Mouse (Mus musculus): Measurements from ENCODE around the gene 9530077C05Rik.
A peak's percentile ranks its signal among the peaks of the same experiment; 100 is the strongest.
"Not testable (repeated sequence)": the region's sequence is repeated elsewhere in the genome, so short reads cannot be mapped to it uniquely, and the experiment has no call there.

The 9530077C05Rik gene

DNA sequence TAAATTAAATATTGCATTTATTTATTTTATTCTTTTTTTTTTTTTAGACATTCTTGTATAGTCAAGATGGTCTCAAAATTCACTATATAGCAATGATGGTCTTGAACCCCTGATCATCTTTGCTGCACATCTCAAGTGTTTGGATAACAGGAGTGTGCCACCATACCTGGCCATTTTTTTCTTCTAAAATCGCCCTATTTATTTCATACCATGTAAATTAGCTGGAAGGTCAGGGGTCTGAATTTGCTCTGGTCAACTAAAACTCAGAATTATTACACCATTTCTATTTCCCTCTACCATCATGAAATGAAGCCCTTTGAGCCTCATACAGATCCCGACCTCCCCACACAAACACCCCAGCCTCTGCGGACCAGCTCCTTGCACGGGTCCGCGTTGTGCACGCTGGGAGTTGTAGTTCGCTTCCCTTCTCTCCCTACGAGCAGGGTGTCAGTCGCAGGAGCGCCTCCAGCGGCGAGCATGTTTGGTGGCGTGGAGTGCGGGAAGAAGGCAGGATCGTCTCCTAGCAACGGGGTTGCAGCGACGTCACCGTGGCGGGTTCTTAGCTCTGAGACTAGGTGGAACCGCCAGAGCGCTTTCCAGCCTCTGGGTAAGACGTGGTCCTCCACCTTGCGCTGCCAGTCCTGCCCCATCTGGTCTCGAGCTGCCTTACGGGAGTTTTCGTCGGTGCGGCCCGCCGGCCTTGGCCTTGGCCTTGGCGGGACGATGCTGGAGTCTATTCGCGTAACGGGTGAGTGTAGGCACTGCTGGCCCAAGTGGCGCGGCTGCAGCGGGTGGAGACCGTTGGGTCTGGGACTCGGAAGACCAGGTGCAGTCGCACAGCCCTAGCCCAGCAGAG is at the start of gene 9530077C05Rik:
9530077C05Rik (plus strand) TSS at position 512 of the 856 bp plus-strand sequence.
- peak; percentile 96 for DNase-seq

DNA sequence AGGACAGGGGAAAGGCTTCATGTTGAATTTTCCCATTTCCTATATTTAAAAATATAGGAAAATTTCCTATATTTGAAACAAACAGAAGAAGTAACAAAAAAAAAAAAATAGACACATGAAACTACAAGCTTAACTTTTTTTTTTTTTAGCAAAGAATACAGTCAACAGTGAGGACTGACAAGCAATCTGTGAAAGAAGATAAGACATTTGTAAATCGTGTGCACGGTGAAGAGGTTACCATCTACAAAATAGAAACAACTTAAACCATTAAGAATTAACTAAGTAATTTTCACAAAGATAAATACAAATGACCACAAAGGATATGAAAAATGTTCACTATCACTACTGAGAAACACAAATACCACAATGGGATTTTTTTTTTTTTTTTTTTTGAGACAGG is 45.1 kb upstream of the 9530077C05Rik start:
- no peak for DNase-seq

DNA sequence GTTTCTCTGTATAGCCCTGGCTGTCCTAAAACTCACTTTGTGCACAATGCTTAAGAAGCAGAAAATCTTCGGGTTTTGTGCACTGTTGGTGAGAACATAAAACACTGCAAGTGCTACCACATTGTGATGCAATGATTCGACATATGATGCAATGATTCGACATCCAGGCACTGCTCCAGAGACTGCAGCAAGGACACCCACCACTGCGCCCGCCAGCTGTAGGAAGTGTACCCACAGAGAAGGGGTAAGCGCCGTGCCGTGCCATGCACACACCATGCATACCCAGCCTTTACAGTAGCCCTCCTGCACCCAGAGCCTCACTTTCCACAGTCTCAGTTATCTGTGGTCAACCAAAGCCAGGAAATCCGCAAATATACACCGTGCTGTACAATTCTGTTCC is 44.7 kb upstream of the 9530077C05Rik start:
- DNase-seq: no peak

DNA sequence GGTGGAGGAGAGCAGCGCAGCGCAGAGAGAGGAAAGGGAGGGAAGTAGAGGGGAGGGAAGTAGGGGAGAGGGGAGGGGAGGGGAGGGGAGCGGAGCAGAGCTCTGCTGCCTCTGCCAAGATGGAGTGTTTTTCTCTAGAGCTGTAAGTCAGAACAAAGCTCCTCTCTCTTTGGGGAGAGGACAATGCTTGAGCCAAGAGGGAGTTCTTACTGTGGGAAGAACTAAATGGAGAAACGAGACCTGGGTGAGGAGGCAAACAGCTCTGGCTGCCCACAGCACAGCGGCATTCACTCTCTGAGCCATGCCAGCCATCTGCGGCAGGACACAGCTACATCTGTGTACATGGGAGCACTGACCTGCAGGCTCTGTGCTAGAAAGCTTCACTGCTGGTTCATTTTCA is 43.3 kb upstream of the 9530077C05Rik start:
- no peak for DNase-seq

DNA sequence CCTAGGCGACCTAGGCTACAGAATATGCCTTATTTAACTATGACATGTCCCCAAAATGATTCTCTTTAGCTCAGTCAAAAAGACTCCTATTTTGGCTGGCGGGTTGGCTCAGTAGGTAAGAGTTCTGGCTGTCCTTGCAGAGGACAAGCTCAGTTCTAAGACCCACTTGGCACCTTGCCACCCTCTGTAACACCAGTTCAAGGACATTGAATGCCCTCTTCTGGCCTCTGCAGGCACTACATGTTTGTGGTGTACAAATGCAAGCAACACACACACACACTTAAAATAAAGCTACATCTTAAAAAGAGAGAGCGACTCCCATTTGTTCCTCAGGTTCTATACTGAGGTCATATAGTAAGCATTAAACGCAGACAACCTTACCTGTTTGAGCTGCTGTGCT is 38.6 kb upstream of the 9530077C05Rik start:
- no peak for DNase-seq

DNA sequence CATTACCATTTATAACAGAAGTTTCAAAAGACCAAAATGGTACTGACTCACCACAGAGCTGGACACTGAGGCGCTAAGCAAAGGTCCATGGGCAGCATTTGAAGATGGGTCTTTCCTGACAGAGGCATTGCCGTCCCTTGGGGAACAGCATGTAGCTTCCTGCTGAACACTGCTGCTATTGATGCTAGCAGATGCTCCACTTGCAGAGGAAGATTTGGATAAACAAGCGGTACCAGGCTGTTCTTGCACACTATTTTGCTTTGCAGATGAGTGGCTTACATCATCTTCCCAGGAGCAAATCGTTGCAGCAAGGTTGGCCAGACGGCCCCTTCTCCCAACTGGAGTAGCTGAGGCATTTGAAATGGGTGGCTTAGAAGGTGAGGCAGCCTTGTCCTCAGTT is 35.2 kb upstream of the 9530077C05Rik start:
- DNase-seq: no peak

DNA sequence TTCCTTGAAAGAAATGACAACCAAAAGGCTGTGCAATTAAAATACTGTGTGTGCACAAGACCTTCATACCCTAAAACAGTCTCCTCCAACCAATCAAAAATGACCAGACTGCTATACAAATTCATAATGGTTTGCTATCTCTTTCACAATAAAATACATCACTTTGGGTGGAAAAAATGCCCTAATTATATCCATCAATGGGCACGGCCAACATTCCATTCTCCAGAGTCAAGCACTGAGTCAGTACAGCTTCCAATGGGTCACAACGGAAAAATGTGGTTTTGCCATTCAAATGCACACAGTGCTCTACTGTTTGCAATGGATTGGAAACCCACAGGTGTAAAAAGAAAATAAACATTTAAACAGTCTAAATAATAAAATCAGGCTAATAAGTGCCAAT is 25.4 kb upstream of the 9530077C05Rik start:
- no peak for DNase-seq

DNA sequence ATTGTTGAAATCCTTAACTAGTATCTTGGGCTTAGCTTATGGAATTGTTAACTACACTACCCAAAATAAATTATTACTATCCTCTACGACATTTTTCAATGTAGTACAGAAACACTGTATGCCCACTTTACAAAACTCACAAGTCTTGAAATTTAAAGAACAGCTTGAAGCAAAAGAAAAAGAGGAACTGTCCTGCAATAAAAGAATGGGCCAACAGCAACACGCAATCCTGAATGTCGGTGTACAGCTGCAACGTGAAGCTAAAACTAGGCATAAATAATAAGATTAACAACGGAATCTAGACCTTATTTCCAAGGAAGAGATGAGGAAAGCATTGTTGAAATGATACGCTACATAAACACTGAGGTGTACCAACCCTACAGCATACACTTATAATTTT is 23.4 kb upstream of the 9530077C05Rik start:
- no peak for DNase-seq

DNA sequence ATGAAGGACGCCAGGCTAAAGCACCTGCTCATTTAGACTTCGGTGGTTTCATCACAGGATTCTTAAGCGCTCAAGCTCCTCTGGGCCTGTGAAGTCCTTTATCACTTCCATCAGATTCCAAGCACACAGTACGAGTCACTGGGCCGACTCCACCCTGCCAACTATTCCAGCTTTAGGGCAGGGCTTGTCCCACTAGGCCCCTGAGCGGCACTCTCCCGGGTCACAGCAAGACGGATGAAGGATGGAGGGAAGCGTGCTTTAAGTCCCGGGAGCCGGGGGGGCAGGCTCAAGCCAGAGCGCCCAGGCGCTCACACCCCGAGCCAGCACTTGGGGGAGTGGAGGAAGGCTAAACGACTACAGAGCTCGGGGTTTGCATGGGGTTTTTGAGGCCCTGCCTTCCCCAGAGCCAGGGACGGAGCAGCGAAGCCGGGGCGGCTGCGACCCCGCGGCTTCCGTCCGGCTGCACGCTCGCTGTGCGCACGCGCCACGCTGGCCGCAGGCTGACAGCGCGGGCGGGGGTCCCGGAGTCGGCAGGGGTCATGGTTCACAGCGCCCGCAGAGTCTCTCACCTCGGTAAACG is 22.8 kb upstream of the 9530077C05Rik start:
- DNase-seq: no peak

DNA sequence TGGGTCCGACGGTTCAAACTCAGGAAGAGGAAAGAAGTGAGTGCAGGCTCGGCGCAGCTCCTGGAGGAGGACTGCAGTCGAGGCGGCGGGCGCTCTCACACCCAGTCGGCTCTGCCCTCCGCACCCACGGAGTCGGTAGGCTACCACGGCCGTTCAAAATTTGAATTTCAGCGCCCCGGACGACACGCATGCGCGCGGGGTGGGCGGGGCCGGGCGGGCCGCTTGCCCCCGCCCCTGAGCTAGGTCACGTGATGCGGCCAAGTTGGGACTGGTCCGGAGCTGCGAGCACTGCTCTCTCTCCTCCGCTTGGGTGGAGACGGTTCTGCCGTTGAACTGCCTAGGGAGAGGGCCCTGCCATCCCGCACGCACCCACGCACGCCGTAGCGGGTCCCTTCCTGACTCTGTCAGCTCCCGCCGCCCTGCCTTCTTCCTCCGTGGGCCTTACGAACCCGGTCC is 22.3 kb upstream of the 9530077C05Rik start, which contains the start of gene Anln:
Anln (minus strand) TSS at position 168 of the 456 bp plus-strand sequence.
- DNase-seq: peak; percentile 82

DNA sequence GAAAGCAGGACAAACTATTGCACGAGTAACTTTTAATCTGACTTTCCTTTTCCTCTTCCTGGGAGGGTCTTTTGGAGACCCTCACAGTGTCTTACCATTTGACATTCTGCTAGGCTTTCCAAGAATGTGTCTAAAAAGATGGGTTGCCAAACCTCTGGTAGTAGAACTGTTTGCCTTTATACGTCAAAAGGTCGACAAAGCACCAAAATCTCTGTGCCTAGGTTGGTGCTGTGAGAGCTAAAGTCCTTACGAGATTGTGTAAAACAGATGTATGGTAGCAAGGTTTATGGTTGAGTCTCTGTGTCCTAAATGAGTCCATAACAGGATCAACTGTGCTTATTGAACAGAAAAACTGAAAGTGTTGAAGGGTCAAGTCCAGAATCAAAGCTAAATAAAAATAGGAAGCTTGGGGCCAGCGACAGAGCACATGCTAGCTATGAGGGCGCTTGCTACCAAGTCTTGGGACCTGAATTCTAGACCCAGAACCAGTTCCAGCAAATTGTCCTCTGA is 21.5 kb upstream of the 9530077C05Rik start:
- no peak for DNase-seq

DNA sequence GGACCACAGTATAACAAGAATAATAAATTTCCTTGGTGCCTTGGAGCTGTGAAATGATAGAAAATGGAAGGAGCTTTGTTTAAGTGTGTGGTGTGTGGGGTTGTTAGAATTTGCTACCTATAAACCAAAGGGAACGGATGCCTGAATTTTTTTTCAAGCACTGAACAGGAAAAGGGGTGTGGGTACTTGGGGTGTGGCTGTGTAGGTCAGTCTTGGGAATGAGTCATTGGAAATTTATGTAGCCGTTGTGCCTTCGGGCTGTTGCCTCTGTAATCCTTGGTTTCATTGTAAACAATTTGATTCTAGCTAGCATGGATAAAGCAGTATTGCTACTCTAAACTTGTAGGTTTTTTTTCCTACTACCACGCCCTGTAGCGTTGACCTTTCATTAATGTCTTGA is 20.9 kb upstream of the 9530077C05Rik start:
- DNase-seq: no peak

DNA sequence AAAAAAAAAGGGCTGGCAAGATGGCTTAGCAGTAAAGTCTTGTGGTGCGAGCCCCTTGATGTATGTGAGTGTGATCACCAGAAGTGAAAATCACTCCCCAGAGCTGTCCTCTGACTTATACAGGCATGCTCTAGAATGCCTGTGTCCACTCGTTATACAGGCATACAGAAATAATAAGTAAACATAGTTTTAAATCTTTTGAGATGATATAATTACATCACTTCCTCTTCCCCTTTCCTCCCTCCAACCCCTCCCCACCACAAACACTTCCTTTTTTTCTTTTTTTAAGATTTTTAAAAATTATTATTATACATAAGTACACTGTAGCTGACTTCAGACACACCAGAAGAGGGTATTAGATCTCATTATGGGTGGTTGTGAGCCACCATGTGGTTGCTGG is 16.6 kb upstream of the 9530077C05Rik start:
- no peak for DNase-seq

DNA sequence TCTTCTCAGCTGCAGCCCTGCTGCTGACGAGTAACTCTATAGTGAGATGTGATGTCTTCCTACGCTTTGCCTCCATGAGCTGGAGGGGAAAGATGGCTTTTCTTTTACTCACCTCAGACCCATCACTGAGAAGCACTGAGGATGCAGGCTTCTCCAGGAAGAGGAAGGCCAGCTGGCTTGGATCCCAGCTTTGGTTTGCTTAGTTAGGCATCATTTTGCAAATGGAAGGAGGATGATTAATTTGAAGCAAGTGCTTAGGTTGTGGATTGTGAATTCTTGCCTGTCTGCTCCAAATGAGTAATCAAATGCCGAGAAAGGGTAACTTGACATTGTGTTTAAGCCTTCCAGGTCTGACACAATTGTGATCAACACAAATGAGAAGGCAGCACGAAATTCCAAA is 12.3 kb upstream of the 9530077C05Rik start:
- DNase-seq: no peak

DNA sequence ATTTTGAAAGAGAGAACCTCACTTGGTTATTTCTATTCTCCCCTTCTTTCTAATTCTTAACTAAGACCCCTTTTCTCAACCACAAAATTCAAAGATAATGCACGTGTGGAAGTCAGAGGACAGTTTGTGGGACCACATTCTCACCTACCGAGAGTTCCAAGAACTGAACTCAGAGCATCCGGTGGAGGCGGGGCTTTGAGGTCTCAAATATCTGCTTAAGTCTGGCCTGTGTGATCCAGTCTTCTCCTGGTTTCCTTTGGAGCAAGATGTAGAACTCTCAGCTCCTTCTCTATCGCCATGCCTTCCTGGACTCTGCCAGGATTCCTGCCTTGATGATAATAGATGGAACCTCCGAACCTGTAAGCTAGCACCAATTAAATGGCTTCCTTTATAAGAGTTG is 9.3 kb upstream of the 9530077C05Rik start:
- DNase-seq: no peak

DNA sequence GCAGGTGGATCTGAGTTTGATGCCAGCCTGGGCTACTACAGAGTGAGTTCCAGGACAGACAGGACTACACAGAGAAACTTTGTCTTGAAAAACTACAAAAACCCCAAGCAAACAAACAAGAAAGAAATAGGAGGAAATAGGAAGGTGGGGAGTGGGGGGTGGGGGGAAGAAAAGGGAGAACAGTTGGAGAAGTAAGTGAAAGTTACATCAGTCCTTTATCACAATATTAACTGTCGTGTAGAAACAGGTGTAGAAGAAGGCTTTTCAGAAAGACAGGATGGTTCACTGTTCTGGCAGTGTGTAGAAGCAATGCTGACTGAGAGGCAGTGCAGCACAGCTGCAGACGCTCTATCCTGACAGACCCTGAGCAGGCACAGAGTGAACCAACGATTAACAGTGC is 8.3 kb upstream of the 9530077C05Rik start:
- no peak for DNase-seq

DNA sequence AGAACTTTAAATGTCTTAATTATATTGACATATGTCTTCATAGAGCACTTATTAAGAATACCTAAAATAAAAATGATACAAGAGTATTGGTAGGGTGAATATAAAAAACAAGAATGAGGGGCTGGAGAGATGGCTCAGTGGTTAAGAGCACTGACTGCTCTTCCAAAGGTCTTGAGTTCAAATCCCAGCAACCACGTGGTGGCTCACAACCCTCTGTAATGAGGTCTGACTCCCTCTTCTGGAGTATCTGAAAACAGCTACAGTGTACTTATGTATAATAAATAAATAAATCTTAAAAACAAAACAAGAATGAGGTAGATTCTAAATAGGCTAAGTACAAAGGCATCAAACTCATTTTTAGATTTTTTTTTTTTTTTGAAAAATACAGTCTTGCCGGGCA is 7.8 kb upstream of the 9530077C05Rik start:
- DNase-seq: not testable (repeated sequence)

DNA sequence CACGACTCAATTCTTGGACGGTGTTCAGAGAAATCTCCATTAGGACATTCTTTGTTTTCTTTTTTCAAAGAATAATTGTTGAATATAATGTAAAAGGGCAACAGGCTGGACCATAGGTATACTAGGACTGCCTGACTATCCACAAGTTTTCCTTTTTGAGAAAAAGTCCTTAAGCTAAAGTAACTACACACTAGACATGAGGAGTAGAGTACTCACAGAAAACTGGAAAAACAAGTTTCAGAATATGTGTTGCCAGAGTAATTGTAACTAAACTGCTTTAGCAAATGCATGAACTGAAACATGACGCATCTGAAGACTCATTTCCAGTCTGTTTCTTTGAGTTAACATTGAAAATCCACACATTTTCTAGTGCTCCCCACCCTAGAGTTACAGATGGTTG is 5.9 kb upstream of the 9530077C05Rik start:
- DNase-seq: no peak

DNA sequence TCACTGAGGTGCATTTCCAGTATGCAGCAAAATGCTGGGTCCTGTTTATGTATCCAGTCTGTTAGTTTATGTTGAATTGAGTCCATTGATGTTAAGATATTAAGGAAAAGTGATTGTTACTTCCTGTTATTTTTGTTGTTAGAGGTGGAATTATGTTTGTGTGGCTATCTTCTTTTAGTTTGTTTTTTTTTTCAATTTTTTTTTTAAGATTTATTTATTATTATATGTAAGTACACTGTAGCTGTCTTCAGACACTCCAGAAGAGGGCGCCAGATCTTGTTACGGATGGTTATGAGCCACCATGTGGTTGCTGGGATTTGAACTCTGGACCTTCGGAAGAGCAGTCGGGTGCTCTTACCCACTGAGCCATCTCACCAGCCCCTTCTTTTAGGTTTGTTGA is 3.7 kb upstream of the 9530077C05Rik start:
- DNase-seq: not testable (repeated sequence)

DNA sequence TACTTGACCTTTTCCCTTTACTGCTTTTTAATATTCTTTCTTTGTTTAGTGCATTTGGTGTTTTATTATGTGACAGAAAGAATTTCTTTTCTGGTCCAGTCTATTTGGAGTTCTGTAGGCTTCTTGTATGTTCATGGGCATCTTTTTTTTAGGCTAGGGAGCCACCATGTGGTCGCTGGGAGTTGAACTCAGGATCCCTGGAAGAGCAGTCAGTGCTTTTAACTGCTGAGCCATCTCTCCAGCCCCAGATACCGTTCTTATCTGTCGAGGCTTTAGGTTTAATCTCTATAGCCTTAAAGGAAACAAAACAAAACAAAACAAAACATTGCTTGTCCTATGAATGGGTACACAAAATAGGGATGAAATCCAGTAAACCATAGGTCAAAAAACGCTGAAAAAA is 3.0 kb upstream of the 9530077C05Rik start:
- DNase-seq: not testable (repeated sequence)

DNA sequence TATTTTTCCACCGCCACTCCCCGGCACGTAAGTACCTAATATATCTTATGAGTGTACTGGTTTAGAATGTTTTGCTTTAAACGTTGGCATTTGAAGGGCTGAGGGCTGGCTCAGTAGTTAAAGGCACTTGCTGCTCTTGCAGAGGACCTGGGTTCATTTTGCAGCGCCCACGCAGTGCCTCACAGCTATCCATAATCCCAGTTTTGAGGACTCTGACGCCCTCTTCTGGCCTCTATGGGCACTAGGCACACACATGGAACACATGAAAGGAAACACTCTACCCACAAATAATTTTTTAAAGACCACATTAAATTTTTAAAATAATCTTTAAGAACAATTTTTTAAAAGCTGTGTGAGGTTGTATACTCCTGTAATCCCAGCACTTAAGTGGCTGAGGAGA is 1.8 kb upstream of the 9530077C05Rik start:
- DNase-seq: no peak

DNA sequence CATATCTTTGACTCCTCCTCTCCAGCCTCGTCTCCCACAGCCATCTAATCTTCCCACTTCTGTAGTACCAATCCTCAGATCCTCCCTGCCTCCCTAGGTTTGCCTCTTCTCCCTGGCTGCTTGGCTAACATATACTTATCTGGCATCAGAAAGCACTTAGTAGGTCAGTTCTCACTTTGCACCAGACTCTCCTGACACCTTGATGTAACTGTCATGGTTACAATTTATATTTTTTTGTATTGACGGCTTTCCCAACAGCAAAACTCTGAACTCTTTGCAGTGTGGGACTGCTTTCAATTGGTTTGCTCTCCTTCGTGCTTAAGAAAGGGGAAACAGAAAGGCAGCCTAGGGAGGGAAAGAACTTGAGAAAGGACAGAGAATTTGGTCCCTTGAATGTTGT is 4.9 kb downstream of the 9530077C05Rik start:
- no peak for DNase-seq

DNA sequence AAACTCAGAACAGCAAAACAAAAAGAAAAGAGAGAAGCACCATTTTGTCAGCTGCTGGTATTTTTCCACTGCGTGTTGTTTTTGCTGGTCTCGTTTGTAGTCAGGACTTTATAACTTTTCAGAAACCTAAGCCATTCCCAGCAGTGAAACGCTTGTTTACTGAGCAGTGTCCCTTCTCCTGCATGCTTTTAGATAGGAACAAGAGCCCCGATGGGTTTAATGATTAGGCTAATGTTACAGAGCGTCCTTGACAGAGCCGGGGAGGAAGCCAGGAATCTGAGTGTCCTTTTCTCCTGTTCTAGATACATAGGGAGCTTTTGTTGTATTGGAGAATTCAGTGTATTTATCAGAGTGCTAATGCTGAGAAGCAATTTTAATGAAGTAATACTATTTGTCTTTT is 6.2 kb downstream of the 9530077C05Rik start:
- no peak for DNase-seq

DNA sequence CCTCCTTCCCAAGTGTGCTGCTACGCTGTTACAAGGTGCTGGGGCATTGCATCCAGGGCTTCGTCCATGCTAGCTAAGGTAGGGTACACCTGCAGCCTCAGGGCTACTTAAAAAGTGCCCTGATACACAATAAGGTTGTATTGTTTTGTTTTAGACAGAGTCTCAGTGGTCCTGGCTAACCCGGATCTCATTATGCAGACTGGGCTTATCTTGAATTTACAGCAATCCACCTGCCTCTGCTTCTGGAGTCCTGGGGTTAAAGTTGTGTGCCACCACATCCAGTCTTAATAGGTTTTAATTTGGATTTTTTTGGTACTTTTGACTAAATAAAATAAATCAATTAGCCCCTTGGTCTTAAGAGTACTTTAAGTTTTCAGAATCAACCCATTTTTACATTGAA is 8.6 kb downstream of the 9530077C05Rik start:
- no peak for DNase-seq
